Mouse (Mus musculus) frontal cortex, adult 2 months (tissue): ENCODE results near the gene Trabd. TPM values are rescaled to one million over a fixed set of nuclear protein-coding genes. Genes with fewer than 3 reads are reported as not detected.

Experiments
- DNase-seq, 2 experiments: peaks; one replicate each; pipeline ENCODE4 v3.0.0; 2022; ENCODE audit warnings: low spot score in 1 of 2; ENCODE audit errors: extremely low spot score in 1 of 2
- polyA plus RNA-seq: library from polyadenylated mRNA; depleted of rRNA; stranded (reverse); fragments of >200 nt; gene quantifications from 2 replicates; pipeline ENCODE4 v1.2.3, GENCODE M21; 2012; rRNA removed

Gene Trabd
- 24.3 and 25.8 TPM in 2 replicates for polyA plus RNA-seq

GRCm38 (mm10) chr15:89074613-89075477 is at the start of gene Trabd:
Trabd (plus strand) TSS chr15:89075124.
- DNase-seq: no peak

DNA sequence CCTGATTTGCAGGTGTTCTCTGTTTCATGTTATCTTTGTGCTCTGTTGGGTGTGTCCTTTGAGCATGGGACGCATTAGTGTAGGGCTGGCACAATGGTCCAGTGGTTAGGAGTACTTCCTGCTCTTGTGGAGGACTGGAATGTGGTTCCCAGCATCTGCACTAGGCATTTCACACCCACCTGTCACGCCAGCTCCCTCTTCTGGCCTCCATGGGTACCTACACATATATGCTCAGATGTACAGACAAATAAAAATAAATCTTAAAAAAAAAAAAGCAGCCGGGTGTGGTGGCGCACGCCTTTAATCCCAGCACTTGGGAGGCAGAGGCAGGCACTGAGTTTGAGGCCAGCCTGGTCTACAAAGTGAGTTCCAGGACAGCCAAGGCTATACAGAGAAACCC is 30.5 kb upstream of the Trabd start:
- DNase-seq: no peak

- DNase-seq: no peak
Measured at GRCm38 (mm10) chr15:89046356-89046755, 28.6 kb upstream of the Trabd start.

DNA sequence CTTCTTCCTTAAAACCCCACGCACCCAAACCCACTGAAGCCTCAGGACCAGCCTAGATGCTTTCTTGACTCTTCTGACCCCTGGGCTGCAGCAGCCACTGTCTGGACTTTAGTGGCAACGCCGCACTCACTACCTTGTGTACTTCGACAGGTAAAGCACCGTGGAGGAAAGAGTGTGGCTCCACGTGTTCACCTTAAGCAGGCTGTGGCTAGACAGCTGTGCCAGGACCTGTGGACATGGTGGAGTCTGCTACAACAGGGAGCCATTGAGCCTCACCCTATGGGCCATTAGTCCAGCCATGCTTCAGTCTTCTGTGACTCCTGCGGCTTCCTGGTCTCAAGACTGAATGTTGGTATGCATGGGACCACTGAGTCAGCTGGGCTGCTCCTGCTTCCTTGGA is 20.3 kb upstream of the Trabd start:
- no peak for DNase-seq

GRCm38 (mm10) chr15:89058736-89059135 is 16.2 kb upstream of the Trabd start:
- DNase-seq: no peak

- DNase-seq: no peak
Measured at GRCm38 (mm10) chr15:89059161-89059931, 15.6 kb upstream of the Trabd start, which contains the start of gene Panx2. Panx2 (plus strand) TSS chr15:89059734.

DNA sequence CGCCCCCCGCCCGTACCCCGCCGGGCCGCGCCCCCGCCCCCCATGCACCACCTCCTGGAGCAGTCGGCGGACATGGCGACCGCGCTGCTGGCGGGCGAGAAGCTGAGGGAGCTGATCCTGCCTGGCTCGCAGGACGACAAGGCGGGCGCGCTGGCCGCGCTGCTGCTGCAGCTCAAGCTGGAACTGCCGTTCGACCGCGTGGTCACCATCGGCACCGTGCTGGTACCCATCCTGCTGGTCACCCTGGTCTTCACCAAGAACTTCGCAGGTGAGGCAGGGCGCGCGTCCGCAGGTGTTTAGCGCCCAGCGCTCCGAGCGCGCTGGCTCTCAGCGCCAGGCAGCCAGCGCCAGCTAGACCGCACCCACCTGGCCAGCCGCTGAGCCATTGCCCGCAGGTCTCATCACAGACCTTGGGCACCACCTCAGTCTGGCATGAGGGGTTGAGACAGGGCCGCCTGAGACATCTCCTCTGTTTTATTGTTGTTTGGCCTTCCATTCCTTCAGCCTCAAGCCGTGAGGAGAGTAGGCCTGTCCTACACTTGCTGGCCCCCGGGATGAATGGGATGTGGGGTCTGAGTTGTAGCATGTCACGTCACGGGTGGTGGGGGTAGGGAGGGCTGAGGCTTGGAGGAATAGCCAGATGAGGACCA is 14.8 kb upstream of the Trabd start:
- DNase-seq: no peak

GRCm38 (mm10) chr15:89060811-89061460 is 14.0 kb upstream of the Trabd start:
- no peak for DNase-seq

DNA sequence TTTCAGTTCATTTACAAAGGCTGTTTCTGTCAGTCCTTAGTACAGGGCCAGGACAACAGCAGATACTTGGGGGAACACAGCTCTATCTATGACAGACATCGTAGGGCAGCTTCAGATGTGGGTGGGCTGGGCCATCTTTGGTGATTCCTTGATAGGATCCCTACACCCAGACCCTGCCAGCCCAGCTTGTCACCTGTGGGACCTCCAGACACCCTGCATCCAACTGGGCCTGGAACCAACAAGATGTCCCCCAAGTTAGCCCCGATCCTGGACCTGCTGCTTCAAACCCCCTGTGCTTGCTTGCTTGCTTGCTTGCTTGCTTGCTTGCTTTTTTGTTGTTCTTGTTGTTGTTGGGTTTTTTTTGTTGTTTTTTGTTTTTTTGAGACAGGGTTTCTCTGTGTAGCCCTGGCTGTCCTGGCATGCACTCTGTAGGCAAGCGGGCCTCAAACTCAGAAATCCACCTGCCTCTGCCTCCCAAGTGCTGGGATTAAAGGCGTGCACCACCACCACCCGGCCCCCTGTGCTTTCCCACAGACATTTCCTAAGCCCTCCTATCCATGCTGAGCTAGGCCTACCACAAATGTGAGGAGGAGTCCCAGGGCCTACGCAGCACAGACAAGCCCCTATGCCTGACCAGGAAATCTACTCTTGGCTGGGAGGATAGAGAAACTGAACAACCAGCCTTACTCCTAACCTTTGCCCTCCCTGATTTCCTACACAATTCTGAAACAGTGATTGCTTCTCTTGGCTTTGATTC is 13.0 kb upstream of the Trabd start:
- DNase-seq: no peak

DNA sequence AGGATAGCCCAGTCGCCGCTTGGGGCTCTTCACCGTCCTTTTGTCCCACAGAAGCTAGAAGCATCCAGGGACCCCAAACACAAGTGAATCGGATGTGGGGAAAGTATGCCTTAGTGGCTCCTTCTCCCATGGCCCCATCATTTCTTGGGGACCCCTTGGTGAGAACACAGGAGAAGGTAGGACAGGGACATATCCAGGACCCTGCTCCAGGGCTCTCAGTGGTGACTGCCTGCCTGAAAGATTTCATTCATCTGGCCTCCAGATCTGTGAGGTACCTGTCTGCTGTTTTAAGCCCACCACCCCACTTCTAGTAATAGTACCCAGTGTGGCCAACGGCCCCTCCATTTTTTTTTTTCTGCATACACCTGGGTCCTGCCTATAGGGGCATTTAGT is 12.4 kb upstream of the Trabd start:
- no peak for DNase-seq

- no peak for DNase-seq
Measured at GRCm38 (mm10) chr15:89063001-89063400, 11.9 kb upstream of the Trabd start.

DNA sequence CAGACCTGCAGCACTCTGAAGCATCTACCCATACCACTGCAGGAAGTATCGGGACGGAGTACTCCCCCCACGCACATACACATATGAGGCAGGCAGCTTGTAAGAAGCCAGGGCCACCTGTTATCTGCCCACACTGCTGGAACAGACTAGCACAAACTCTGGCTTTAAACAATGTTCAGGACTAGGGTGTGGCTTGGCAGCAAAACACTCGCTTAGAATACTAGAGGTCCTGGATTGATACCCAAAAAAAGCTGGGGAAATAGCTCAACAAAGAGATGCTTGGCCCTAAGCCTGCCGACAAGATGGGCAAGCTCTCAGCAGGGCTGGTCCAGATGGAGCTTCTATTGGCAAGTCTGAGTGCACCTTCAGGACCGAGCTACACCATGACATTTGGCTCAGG is 11.4 kb upstream of the Trabd start:
- DNase-seq: peak; percentile 56 to 69

DNA sequence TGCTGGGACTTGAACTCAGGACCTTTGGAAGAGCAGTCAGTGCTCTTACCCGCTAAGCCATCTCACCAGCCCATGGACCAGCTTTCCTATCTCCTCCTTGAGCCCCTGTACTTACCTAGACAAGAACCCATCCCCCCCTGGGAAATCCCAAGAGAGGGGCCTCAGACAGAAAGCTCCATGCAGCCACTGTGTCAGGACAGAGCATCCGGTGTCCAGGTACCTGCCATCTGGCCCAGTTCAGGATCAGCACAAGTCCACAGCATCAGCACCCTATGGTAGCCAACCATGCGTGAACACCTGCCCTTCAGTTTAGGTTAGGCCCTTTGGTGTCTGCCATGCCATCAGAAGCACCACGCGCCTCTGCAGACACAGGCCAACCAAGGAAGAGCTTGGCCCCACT is 10.0 kb upstream of the Trabd start:
- no peak for DNase-seq

DNA sequence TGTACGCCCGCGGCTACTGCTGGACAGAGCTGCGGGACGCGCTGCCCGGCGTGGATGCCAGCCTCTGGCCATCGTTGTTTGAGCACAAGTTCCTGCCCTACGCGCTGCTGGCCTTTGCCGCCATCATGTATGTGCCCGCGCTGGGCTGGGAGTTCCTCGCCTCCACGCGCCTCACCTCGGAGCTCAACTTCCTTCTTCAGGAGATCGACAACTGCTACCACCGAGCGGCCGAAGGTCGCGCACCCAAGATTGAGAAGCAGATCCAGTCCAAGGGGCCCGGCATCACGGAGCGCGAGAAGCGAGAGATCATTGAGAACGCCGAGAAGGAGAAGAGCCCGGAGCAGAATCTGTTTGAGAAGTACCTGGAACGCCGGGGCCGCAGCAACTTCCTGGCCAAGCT is 7.3 kb upstream of the Trabd start:
- no peak for DNase-seq

- no peak for DNase-seq
Measured at GRCm38 (mm10) chr15:89068226-89068625, 6.7 kb upstream of the Trabd start.

GRCm38 (mm10) chr15:89069336-89069840 is 5.5 kb upstream of the Trabd start:
- DNase-seq: no peak

- DNase-seq: no peak
Measured at GRCm38 (mm10) chr15:89070606-89071005, 4.3 kb upstream of the Trabd start.

DNA sequence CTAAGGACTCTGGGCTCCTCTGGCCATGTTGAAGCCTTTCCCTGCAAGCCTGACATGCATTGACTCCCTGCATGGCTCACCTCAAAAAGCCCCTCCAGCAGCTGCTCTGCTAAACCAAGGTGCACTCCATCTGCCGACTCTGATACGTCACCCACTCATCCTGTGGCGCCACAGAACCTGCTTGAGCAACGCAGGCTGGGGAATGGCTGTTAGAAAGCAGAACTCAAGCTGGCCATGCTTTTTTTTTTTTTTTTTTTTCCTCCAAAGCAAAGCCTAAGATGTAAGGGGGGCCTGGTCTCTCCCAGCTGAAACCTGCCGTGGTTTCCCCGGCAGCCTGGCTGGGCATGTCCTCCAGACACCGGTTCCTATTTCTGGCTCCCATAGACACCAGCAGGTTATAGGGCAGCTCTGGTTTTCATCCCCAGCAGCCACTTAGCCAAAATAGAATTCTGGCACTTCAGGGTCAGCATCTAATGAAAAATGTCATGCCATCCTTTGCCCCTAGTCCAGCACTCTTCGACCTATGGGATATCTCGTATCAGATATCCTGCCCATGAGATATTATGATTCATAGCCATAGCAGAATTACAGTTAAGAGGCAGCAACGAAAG is 826 bp upstream of the Trabd start:
- no peak for DNase-seq

DNA sequence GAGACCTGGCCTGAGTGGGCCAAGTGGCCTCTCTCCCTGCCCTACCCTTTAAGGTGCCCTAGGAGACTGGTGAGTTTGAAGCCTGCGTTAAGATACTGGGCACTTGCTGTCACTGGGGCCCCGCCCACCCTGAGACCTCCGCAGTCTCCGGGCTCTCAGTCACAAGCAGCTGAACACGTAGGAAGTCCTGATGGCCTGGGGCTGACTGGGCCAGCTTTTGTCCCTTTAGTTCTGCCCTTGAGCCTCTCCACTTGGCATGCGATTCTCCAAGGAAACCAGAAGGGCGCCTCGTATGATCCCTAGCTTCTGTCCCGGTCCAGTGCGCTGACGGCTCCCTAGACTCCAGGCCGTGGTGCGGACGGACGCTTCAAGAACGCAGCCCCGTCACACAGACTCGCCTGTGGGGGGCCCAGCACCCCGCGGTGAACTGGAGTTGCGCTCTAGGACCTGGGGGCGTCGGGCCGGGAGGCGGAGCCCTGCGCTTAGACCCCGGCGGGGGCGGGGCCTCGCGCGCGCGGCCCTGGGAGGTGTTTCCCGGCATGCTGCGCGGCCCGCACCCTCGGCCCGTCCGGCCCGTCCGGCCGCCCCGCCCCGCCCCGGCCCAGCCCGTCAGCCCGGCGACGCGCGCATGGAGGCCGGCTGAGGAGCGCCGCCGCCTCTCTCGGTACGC is 689 bp downstream of the Trabd start:
- peak; percentile 49 to 82 for DNase-seq
